Mouse (Mus musculus) stomach, embryonic 14.5 days (tissue): ENCODE measurements around the gene Tmtc2. TPM values are rescaled to one million over a fixed set of nuclear protein-coding genes. Genes with fewer than 3 reads are reported as not detected.
A peak's percentile ranks its signal among the peaks of the same experiment; 100 is the strongest.

Experiments
- ATAC-seq: fragments of 200-750 bp; cut with Nextera tagmentation; 2 replicates; pipeline ENCODE4 v1.8.0; 2017; ENCODE audit warnings: low read depth, moderate TSS enrichment; ENCODE audit not compliant: insufficient number of reproducible peaks, insufficient read depth, low FRiP score
- H3K27ac ChIP-seq: fragments of 300-500 bp; sonication (generic); 2 replicates; pipeline ENCODE4 v1.5.1; 2014; ENCODE audit warnings: mild to moderate bottlenecking, low read length, moderate library complexity, mixed read lengths
- H3K27me3 ChIP-seq: fragments of 300-500 bp; sonication (generic); 2 replicates; pipeline ENCODE4 v1.6.1; 2014; ENCODE audit warnings: low read length, control low read depth, mixed read lengths; ENCODE audit not compliant: control insufficient read depth, insufficient read depth
- H3K36me3 ChIP-seq: fragments of 300-500 bp; sonication (generic); 2 replicates; pipeline ENCODE4 v1.6.1; 2014; ENCODE audit warnings: mild to moderate bottlenecking, control low read depth, low read length, moderate library complexity, mixed read lengths; ENCODE audit not compliant: control insufficient read depth, insufficient read depth
- H3K4me1 ChIP-seq: fragments of 300-500 bp; sonication (generic); 2 replicates; pipeline ENCODE4 v1.6.1; 2014; ENCODE audit warnings: low read length, control low read depth, mixed read lengths; ENCODE audit not compliant: control insufficient read depth, insufficient read depth
- H3K4me2 ChIP-seq: fragments of 300-500 bp; sonication (generic); replicated peaks from 2 replicates; pipeline ENCODE4 v1.6.1; 2014; ENCODE audit warnings: low read depth, low read length, control low read depth
- H3K4me3 ChIP-seq: fragments of 300-500 bp; sonication (generic); 2 replicates; pipeline ENCODE4 v1.5.1; 2014; ENCODE audit warnings: low read depth, low read length, control low read depth
- H3K9ac ChIP-seq: fragments of 300-500 bp; sonication (generic); replicated peaks from 2 replicates; pipeline ENCODE4 v1.6.1; 2014; ENCODE audit warnings: low read depth, mild to moderate bottlenecking, control low read depth, low read length, moderate library complexity, mixed read lengths
- H3K9me3 ChIP-seq: fragments of 300-500 bp; sonication (generic); 2 replicates; pipeline ENCODE4 v1.6.1; 2016; ENCODE audit warnings: low read depth, low read length, control low read depth; ENCODE audit not compliant: control insufficient read depth
- WGBS: fragments of 180-500 bp; shearing (Covaris S2); extraction: QIAGEN DNeasy Blood & Tissue Kit; methylation state at CpG from one replicate; pipeline ENCODE4 v1.1.7; 2014; 5-methylcytosine and 5-hydroxymethylcytosine counted together
- polyA plus RNA-seq: library from polyadenylated mRNA; unstranded; fragments of >200 nt; fragmentation: Nextera tagmentation; extraction: Ambion mirVana; gene quantifications from 2 replicates; pipeline ENCODE4 v1.2.1, GENCODE M21; 2014

The Tmtc2 gene
- polyA plus RNA-seq, result 16.4 and 17.0 TPM in 2 replicates

- 0 out of 2 replicates have a peak, but pooled peaks cover 2% of the 10 kb centered on the region for H3K4me1 ChIP-seq
- H3K9ac ChIP-seq, result peak within 1 kb of the TSS; percentile 76
- peak within 1 kb of the TSS; percentile 92 for H3K27ac ChIP-seq
- peak within 1 kb of the TSS; percentile 83 for H3K4me3 ChIP-seq
- H3K27me3 ChIP-seq, result no peaks in the 10 kb centered on the region
- H3K4me2 ChIP-seq, result peak within 1 kb of the TSS; percentile 68
- under 1% methylated on average over 55 of the region's 61 CpGs for whole genome bisulfite sequencing
- no peaks in the 10 kb centered on the region for H3K9me3 ChIP-seq
- no peaks in the 10 kb centered on the region for H3K36me3 ChIP-seq
- peak; percentile 96 for ATAC-seq
Measured at GRCm38 (mm10) chr10:105573908-105574694, at the start of gene Tmtc2. Gene Tmtc2 (minus strand): TSS chr10:105574451.

- H3K4me2 ChIP-seq, result no peak overlapping the region
- 81% methylated on average over 3 of the region's 3 CpGs for WGBS
- no peak overlapping the region for H3K4me3 ChIP-seq
- H3K27ac ChIP-seq, result no peak overlapping the region
- no peaks in the 10 kb centered on the region for H3K4me1 ChIP-seq
- H3K9ac ChIP-seq, result no peak overlapping the region
- H3K27me3 ChIP-seq, result no peaks in the 10 kb centered on the region
- no peak for ATAC-seq
- H3K9me3 ChIP-seq, result no peaks in the 10 kb centered on the region
- no peaks in the 10 kb centered on the region for H3K36me3 ChIP-seq
Measured at GRCm38 (mm10) chr10:105612117-105612516, 37.9 kb upstream of the Tmtc2 start.

GRCm38 (mm10) chr10:105598826-105599225 is 24.6 kb upstream of the Tmtc2 start:
- Histone ChIP-seq H3K4me2 (no peak overlapping the region), H3K9me3 (no peaks in the 10 kb centered on the region), H3K9ac (no peak overlapping the region), H3K4me3 (no peak overlapping the region), H3K27ac (no peak overlapping the region), H3K36me3 (no peaks in the 10 kb centered on the region), H3K4me1 (no peaks in the 10 kb centered on the region), H3K27me3 (no peaks in the 10 kb centered on the region)
- ATAC-seq, result no peak
- 82% methylated on average over 8 of the region's 8 CpGs for WGBS

- ATAC-seq, result no peak
- WGBS, result 66% methylated on average over 3 of the region's 3 CpGs
- Histone ChIP-seq H3K9me3 (no peaks in the 10 kb centered on the region), H3K27me3 (no peaks in the 10 kb centered on the region), H3K4me1 (no peaks in the 10 kb centered on the region), H3K4me2 (no peak overlapping the region), H3K9ac (no peak overlapping the region), H3K4me3 (no peak overlapping the region), H3K36me3 (no peaks in the 10 kb centered on the region), H3K27ac (no peak overlapping the region)
Measured at GRCm38 (mm10) chr10:105597226-105597625, 23.0 kb upstream of the Tmtc2 start.

- Histone ChIP-seq H3K4me1 (no peaks in the 10 kb centered on the region), H3K9me3 (no peaks in the 10 kb centered on the region), H3K27me3 (no peaks in the 10 kb centered on the region), H3K36me3 (no peaks in the 10 kb centered on the region), H3K27ac (no peak overlapping the region), H3K4me3 (no peak overlapping the region), H3K9ac (no peak overlapping the region), H3K4me2 (no peak overlapping the region)
- WGBS, result 56% methylated on average over 7 of the region's 7 CpGs
- ATAC-seq, result no peak
Measured at GRCm38 (mm10) chr10:105595480-105596102, 21.3 kb upstream of the Tmtc2 start.

- H3K9me3 ChIP-seq, result no peaks in the 10 kb centered on the region
- no peak overlapping the region for H3K4me2 ChIP-seq
- H3K4me1 ChIP-seq, result no peaks in the 10 kb centered on the region
- H3K27me3 ChIP-seq, result no peaks in the 10 kb centered on the region
- H3K9ac ChIP-seq, result no peak overlapping the region
- H3K36me3 ChIP-seq, result no peaks in the 10 kb centered on the region
- ATAC-seq, result no peak
- no peak overlapping the region for H3K4me3 ChIP-seq
- no peak overlapping the region for H3K27ac ChIP-seq
Measured at GRCm38 (mm10) chr10:105588141-105588540, 13.9 kb upstream of the Tmtc2 start.

- no peaks in the 10 kb centered on the region for H3K27me3 ChIP-seq
- H3K36me3 ChIP-seq, result no peaks in the 10 kb centered on the region
- no peaks in the 10 kb centered on the region for H3K4me1 ChIP-seq
- 51% methylated on average over 2 of the region's 2 CpGs for WGBS
- no peak overlapping the region for H3K4me2 ChIP-seq
- H3K9me3 ChIP-seq, result no peaks in the 10 kb centered on the region
- H3K4me3 ChIP-seq, result no peak overlapping the region
- no peak for ATAC-seq
- H3K27ac ChIP-seq, result no peak overlapping the region
- no peak overlapping the region for H3K9ac ChIP-seq
Measured at GRCm38 (mm10) chr10:105579318-105579717, 5.1 kb upstream of the Tmtc2 start.

- no peak overlapping the region for H3K9ac ChIP-seq
- no peaks in the 10 kb centered on the region for H3K9me3 ChIP-seq
- no peak overlapping the region for H3K27ac ChIP-seq
- H3K27me3 ChIP-seq, result no peaks in the 10 kb centered on the region
- H3K4me1 ChIP-seq, result no peaks in the 10 kb centered on the region
- WGBS, result 40% methylated on average over 8 of the region's 8 CpGs
- H3K4me2 ChIP-seq, result no peak overlapping the region
- H3K4me3 ChIP-seq, result no peak overlapping the region
- ATAC-seq, result no peak
- no peaks in the 10 kb centered on the region for H3K36me3 ChIP-seq
Measured at GRCm38 (mm10) chr10:105578291-105578845, 4.1 kb upstream of the Tmtc2 start.
